Mouse (Mus musculus): ENCODE measurements around the gene Nme7.

DNA sequence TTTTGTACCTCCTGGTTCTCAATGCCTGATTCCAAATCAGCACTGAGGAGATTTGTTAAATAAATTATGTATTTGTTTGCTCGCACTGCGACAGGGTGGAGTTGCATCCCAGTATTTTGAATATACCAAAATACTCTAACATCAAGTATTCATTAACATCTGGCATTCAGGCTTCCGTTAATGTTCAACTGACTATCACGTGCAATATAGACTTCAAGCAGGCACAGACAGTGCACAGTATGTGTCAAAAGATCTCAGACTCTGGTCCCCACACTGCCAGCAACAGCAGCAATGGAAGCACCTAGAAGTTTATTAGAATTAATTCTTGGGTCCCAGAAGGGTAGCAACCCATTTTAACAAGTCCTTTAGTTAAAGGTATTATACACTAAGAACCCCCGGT lies 167.7 kb downstream of the Nme7 start:
- TF ChIP-seq CTCF (IDR thresholded peaks at IDR 0.05; ENCODE audit: borderline replicate concordance, insufficient read depth, low read depth, low read length) (no peak), POLR2A (IDR thresholded peaks at IDR 0.05; ENCODE audit: borderline replicate concordance, insufficient read depth, low read length) (no peak)
